Mouse (Mus musculus) C2C12 (cell line): Measurements from ENCODE around the gene Lrp4.

ENCODE experiments used
- CTCF ChIP-seq: IDR thresholded peaks from one replicate; pipeline ENCODE4 v1.5.1; 2011; ENCODE audit not compliant: control insufficient read depth, insufficient read depth, insufficient read length
- MYOD1 ChIP-seq: IDR thresholded peaks from one replicate; pipeline ENCODE4 v1.6.1; 2011; ENCODE audit warnings: low read depth; ENCODE audit not compliant: control insufficient read depth, insufficient read length
- MYOG ChIP-seq: IDR thresholded peaks from one replicate; pipeline ENCODE4 v1.6.1; 2011; ENCODE audit not compliant: control insufficient read depth, insufficient read length; ENCODE audit errors: extremely low read depth

GRCm38 (mm10) chr2:91484698-91485097 lies 27.4 kb downstream of the Lrp4 start:
- no peak for TF ChIP-seq MYOG
- TF ChIP-seq CTCF, result no peak
- no peak for TF ChIP-seq MYOD1
